Mouse (Mus musculus): Measurements from ENCODE around the gene Otulin.

GRCm38 (mm10) chr15:27592620-27593320 lies 37.7 kb downstream of the Otulin start:
- TF ChIP-seq EP300 (IDR thresholded peaks at IDR 0.05) (no peak), CTCF (IDR thresholded peaks at IDR 0.05) (no peak)

Measured in lung, postnatal 0 days (tissue).